Mouse (Mus musculus) stomach, embryonic 15.5 days (tissue): ENCODE measurements around the gene Slc22a23. TPM values are rescaled to one million over a fixed set of nuclear protein-coding genes. Genes with fewer than 3 reads are reported as not detected.

Experiments used
- ATAC-seq: fragments of 200-750 bp; cut with Nextera tagmentation; 2 replicates; pipeline ENCODE4 v1.8.0; 2017; ENCODE audit warnings: low read depth, moderate number of reproducible peaks, moderate TSS enrichment; ENCODE audit not compliant: insufficient read depth, low FRiP score
- H3K27ac ChIP-seq: fragments of 300-500 bp; sonication (generic); 2 replicates; pipeline ENCODE4 v1.5.1; 2015; ENCODE audit warnings: mild to moderate bottlenecking, inconsistent platforms
- H3K27me3 ChIP-seq: fragments of 300-500 bp; sonication (generic); replicated peaks from 2 replicates; pipeline ENCODE4 v1.6.1; 2015; ENCODE audit warnings: inconsistent platforms
- H3K36me3 ChIP-seq: fragments of 300-500 bp; sonication (generic); 2 replicates; pipeline ENCODE4 v1.6.1; 2015; ENCODE audit warnings: inconsistent platforms
- H3K4me1 ChIP-seq: fragments of 300-500 bp; sonication (generic); 2 replicates; pipeline ENCODE4 v1.6.1; 2015; ENCODE audit warnings: inconsistent platforms
- H3K4me2 ChIP-seq: fragments of 300-500 bp; sonication (generic); 2 replicates; pipeline ENCODE4 v1.6.1; 2015; ENCODE audit warnings: mild to moderate bottlenecking, inconsistent platforms
- H3K4me3 ChIP-seq: fragments of 300-500 bp; sonication (generic); replicated peaks from 2 replicates; pipeline ENCODE4 v1.5.1; 2015; ENCODE audit warnings: inconsistent platforms
- H3K9ac ChIP-seq: fragments of 300-500 bp; sonication (generic); 2 replicates; pipeline ENCODE4 v1.6.1; 2015; ENCODE audit warnings: inconsistent platforms
- H3K9me3 ChIP-seq: fragments of 300-500 bp; sonication (generic); 2 replicates; pipeline ENCODE4 v1.6.1; 2016; ENCODE audit warnings: inconsistent platforms
- WGBS: fragments of 180-500 bp; shearing (Covaris S2); methylation state at CpG from one replicate; pipeline ENCODE4 v1.1.7; 2015; 5-methylcytosine and 5-hydroxymethylcytosine counted together
- polyA plus RNA-seq: library from polyadenylated mRNA; unstranded; fragments of >200 nt; fragmentation: Nextera tagmentation; extraction: Ambion mirVana; gene quantifications from 2 replicates; pipeline ENCODE4 v1.2.1, GENCODE M21; 2015

The Slc22a23 gene
- polyA plus RNA-seq, 1 experiment from 2014 or later: 3.9 TPM

GRCm38 (mm10) chr13:34272275-34273054 is 72.5 kb downstream of the Slc22a23 start:
- 27% methylated on average over 8 of the region's 8 CpGs for WGBS
- no peak for ATAC-seq
- H3K9me3 ChIP-seq: no peaks in the 10 kb centered on the region
- H3K36me3 ChIP-seq: no peaks in the 10 kb centered on the region
- no peaks in the 10 kb centered on the region for H3K27me3 ChIP-seq
- peaks cover 10% of the 10 kb centered on the region; the same call in 1 of the 2 replicates for H3K4me1 ChIP-seq
- H3K9ac ChIP-seq: no peak overlapping the region
- H3K4me2 ChIP-seq: no peak overlapping the region
- no peak overlapping the region for H3K4me3 ChIP-seq
- peak overlapping the region; percentile 35; the same call in 1 of the 2 replicates for H3K27ac ChIP-seq

GRCm38 (mm10) chr13:34271665-34272064 is 73.3 kb downstream of the Slc22a23 start:
- H3K27ac ChIP-seq: no peak overlapping the region
- peaks cover 10% of the 10 kb centered on the region; the same call in 1 of the 2 replicates for H3K4me1 ChIP-seq
- 82% methylated on average over 2 of the region's 2 CpGs for WGBS
- no peak for ATAC-seq
- H3K36me3 ChIP-seq: no peaks in the 10 kb centered on the region
- no peaks in the 10 kb centered on the region for H3K27me3 ChIP-seq
- no peak overlapping the region for H3K4me3 ChIP-seq
- no peaks in the 10 kb centered on the region for H3K9me3 ChIP-seq
- H3K4me2 ChIP-seq: no peak overlapping the region
- H3K9ac ChIP-seq: no peak overlapping the region

GRCm38 (mm10) chr13:34270886-34271602 is 73.9 kb downstream of the Slc22a23 start:
- H3K9me3 ChIP-seq: no peaks in the 10 kb centered on the region
- no peak overlapping the region for H3K4me3 ChIP-seq
- ATAC-seq: peak; percentile 84
- H3K4me1 ChIP-seq: peaks cover 10% of the 10 kb centered on the region; the same call in 1 of the 2 replicates
- H3K36me3 ChIP-seq: no peaks in the 10 kb centered on the region
- no peak overlapping the region for H3K4me2 ChIP-seq
- H3K27ac ChIP-seq: no peak overlapping the region
- 80% methylated on average over 5 of the region's 5 CpGs for WGBS
- H3K27me3 ChIP-seq: no peaks in the 10 kb centered on the region
- no peak overlapping the region for H3K9ac ChIP-seq

GRCm38 (mm10) chr13:34269376-34269991 is 75.5 kb downstream of the Slc22a23 start:
- Histone ChIP-seq H3K27ac (no peak overlapping the region), H3K4me2 (no peak overlapping the region), H3K9ac (no peak overlapping the region), H3K4me3 (no peak overlapping the region), H3K9me3 (no peaks in the 10 kb centered on the region), H3K4me1 (peaks cover 14% of the 10 kb centered on the region; the same call in 1 of the 2 replicates), H3K36me3 (no peaks in the 10 kb centered on the region), H3K27me3 (no peaks in the 10 kb centered on the region)
- ATAC-seq: no peak
- 78% methylated on average over 2 of the region's 2 CpGs for whole genome bisulfite sequencing

GRCm38 (mm10) chr13:34266942-34267660 is 77.9 kb downstream of the Slc22a23 start:
- WGBS: 75% methylated on average over 8 of the region's 8 CpGs
- ATAC-seq: no peak

GRCm38 (mm10) chr13:34266067-34266466 is 78.9 kb downstream of the Slc22a23 start:
- Histone ChIP-seq H3K27ac (no peak overlapping the region), H3K27me3 (no peaks in the 10 kb centered on the region), H3K9ac (no peak overlapping the region), H3K4me1 (peaks cover 4% of the 10 kb centered on the region; the same call in 1 of the 2 replicates), H3K4me2 (no peak overlapping the region), H3K4me3 (no peak overlapping the region), H3K36me3 (no peaks in the 10 kb centered on the region), H3K9me3 (no peaks in the 10 kb centered on the region)
- WGBS: 94% methylated on average over 8 of the region's 8 CpGs
- no peak for ATAC-seq

More at GRCm38 (mm10) chr13:34266942-34267660, 77.9 kb downstream of the Slc22a23 start:
- H3K4me1 ChIP-seq: peaks cover 11% of the 10 kb centered on the region; the same call in 1 of the 2 replicates
- no peaks in the 10 kb centered on the region for H3K36me3 ChIP-seq
- no peak overlapping the region for H3K4me3 ChIP-seq
- no peaks in the 10 kb centered on the region for H3K9me3 ChIP-seq
- H3K9ac ChIP-seq: no peak overlapping the region
- H3K27me3 ChIP-seq: no peaks in the 10 kb centered on the region
- no peak overlapping the region for H3K27ac ChIP-seq
- H3K4me2 ChIP-seq: no peak overlapping the region

GRCm38 (mm10) chr13:34265576-34265975 is 79.4 kb downstream of the Slc22a23 start:
- 57% methylated on average over 5 of the region's 5 CpGs for WGBS
- Histone ChIP-seq H3K27me3 (no peaks in the 10 kb centered on the region), H3K4me1 (peaks cover 4% of the 10 kb centered on the region; the same call in 1 of the 2 replicates), H3K4me3 (no peak overlapping the region), H3K9ac (no peak overlapping the region), H3K4me2 (no peak overlapping the region), H3K27ac (no peak overlapping the region), H3K36me3 (no peaks in the 10 kb centered on the region), H3K9me3 (no peaks in the 10 kb centered on the region)
- no peak for ATAC-seq

DNA sequence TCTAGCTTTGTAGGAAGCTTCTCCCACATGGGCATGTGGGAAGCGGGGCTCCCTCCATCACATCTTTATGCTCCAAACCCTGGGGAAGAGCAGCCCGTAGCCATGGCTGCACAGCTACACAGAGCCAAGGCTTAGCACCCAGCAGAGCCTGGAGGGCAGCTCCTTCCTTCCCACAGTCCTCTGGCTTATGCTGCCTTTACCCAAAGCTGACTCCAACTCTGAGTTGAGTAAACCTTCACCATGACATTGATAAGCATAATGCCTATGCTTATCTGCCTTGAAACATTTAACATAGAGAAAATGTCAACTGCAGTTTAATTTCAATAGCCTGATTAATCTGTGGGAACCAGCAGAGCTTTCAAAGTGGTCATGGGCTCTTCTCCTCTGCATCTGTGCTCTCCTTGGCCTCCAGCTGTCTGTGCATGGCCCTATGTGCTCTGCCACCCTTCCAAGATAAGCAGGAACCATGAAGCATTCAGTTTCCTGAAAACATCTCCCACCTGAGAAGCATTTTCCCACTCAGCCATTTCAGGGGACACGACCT is 79.9 kb downstream of the Slc22a23 start:
- Histone ChIP-seq H3K9ac (no peak overlapping the region), H3K9me3 (no peaks in the 10 kb centered on the region), H3K27me3 (no peaks in the 10 kb centered on the region), H3K4me2 (no peak overlapping the region), H3K27ac (no peak overlapping the region), H3K4me3 (no peak overlapping the region), H3K36me3 (no peaks in the 10 kb centered on the region), H3K4me1 (peaks cover 4% of the 10 kb centered on the region; the same call in 1 of the 2 replicates)
- 79% methylated on average over 3 of the region's 3 CpGs for WGBS
- no peak; the same call in 1 of the 2 replicates for ATAC-seq

GRCm38 (mm10) chr13:34264508-34264907 is 80.5 kb downstream of the Slc22a23 start:
- WGBS: 79% methylated on average over 2 of the region's 2 CpGs

GRCm38 (mm10) chr13:34258765-34259164 is 86.2 kb downstream of the Slc22a23 start:
- Histone ChIP-seq H3K9ac (no peak overlapping the region), H3K4me1 (peaks cover 7% of the 10 kb centered on the region; the same call in 1 of the 2 replicates), H3K4me3 (no peak overlapping the region), H3K9me3 (no peaks in the 10 kb centered on the region), H3K27ac (no peak overlapping the region), H3K27me3 (no peaks in the 10 kb centered on the region), H3K36me3 (no peaks in the 10 kb centered on the region), H3K4me2 (no peak overlapping the region)
- no peak for ATAC-seq
- 78% methylated on average over 3 of the region's 3 CpGs for WGBS

More at GRCm38 (mm10) chr13:34264508-34264907, 80.5 kb downstream of the Slc22a23 start:
- Histone ChIP-seq H3K27me3 (no peaks in the 10 kb centered on the region), H3K4me2 (no peak overlapping the region), H3K9ac (no peak overlapping the region), H3K4me3 (no peak overlapping the region), H3K9me3 (no peaks in the 10 kb centered on the region), H3K27ac (no peak overlapping the region), H3K4me1 (peaks cover 4% of the 10 kb centered on the region; the same call in 1 of the 2 replicates), H3K36me3 (no peaks in the 10 kb centered on the region)
- no peak for ATAC-seq

- no peaks in the 10 kb centered on the region for H3K36me3 ChIP-seq
- H3K9ac ChIP-seq: no peak overlapping the region
- H3K4me2 ChIP-seq: no peak overlapping the region
- no peaks in the 10 kb centered on the region for H3K9me3 ChIP-seq
- 87% methylated on average over 7 of the region's 7 CpGs for WGBS
- H3K4me3 ChIP-seq: no peak overlapping the region
- peaks cover 7% of the 10 kb centered on the region; the same call in 1 of the 2 replicates for H3K4me1 ChIP-seq
- ATAC-seq: no peak
- H3K27me3 ChIP-seq: no peaks in the 10 kb centered on the region
- H3K27ac ChIP-seq: no peak overlapping the region
These were observed 87.8 kb downstream of the Slc22a23 start for GRCm38 (mm10) chr13:34257177-34257576.
